Mouse (Mus musculus): ENCODE data around the gene Tpi1. TPM values are rescaled to one million over a fixed set of nuclear protein-coding genes. Genes with fewer than 3 reads are reported as not detected.
A peak's percentile ranks its signal among the peaks of the same experiment; 100 is the strongest.

Gene Tpi1
- polyA plus RNA-seq, 1 experiment: 1,480 TPM

DNA sequence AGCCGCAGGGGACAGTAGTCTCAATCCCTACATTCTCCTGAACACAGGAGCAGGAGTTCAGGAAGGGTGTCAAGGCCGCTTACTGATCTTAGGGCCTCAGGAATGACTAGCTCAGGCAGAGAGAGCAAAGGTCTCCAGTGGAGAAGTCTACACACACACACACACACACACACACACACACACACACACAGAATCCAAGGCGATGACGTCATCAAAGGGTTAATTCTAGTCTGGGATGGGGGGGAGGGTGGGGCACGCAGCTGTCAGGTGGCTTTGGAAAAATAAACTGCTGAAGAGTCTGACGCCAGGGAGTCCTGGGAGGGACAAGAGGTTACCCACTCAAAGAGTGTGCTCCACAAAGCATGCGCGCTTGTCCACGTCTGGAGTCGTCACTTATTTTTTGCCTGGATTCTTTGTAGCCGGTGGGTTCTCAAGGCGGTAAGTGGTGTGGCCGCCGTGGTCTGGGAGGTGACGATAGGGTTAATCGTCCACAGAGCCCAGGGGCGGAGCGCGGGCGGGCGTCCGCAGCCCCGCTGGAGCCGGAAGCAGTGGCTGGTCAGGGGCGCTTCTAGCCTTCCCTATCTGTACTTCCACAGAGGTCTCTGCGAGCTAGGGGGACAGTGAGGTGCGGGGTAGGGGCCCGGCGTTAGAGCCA, 5.6 kb downstream of the Tpi1 start, which contains the start of gene Spsb2:
Gene Spsb2 (plus strand): TSS at position 304 of the 655 bp plus-strand sequence.
- H3K36me3 ChIP-seq (ENCODE audit: control insufficient read depth, insufficient read depth): peaks cover 6% of the 10 kb centered on the region
- H3K79me2 ChIP-seq (ENCODE audit: control insufficient read depth, insufficient read depth): peaks cover 25% of the 10 kb centered on the region
- H3K27me3 ChIP-seq (ENCODE audit: control insufficient read depth, insufficient read depth, insufficient read length): no peaks in the 10 kb centered on the region
- H3K4me3 ChIP-seq: peak within 1 kb of the TSS; percentile 81
- H3K4me2 ChIP-seq (ENCODE audit: low read depth): peak within 1 kb of the TSS; percentile 92
- H3ac ChIP-seq (ENCODE audit: control insufficient read depth, insufficient read length): peak within 1 kb of the TSS; percentile 16
- TF ChIP-seq MYOG (IDR thresholded peaks at IDR 0.05; ENCODE audit: control insufficient read depth in 1 of 3, insufficient read depth in 1 of 3, insufficient read length in 2 of 3, low read depth in 2 of 3) (peak in 1 of 3 experiments; percentile 70), MAX (IDR thresholded peaks at IDR 0.05; ENCODE audit: low read depth) (no peak), TCF12 (IDR thresholded peaks at IDR 0.05; ENCODE audit: insufficient read depth, poor library complexity, severe bottlenecking) (no peak), POLR2A (IDR thresholded peaks at IDR 0.05; ENCODE audit: insufficient read length, low read depth) (peak; percentile 59), POLR2AphosphoS2 (IDR thresholded peaks at IDR 0.05; ENCODE audit: insufficient read length, low read depth) (peak; percentile 72), MYOD1 (IDR thresholded peaks at IDR 0.05; ENCODE audit: control insufficient read depth in 1 of 3, insufficient read length in 2 of 3, low read depth in 2 of 3) (peak; percentile 12 to 59 (median 40)), TCF3 (IDR thresholded peaks at IDR 0.05; ENCODE audit: insufficient read length, low read depth) (no peak)

GRCm38 (mm10) chr6:124807986-124808357, 6.1 kb downstream of the Tpi1 start:
- Histone ChIP-seq H3ac (ENCODE audit: control insufficient read depth, insufficient read length) (peak overlapping the region; percentile 16), H3K36me3 (ENCODE audit: control insufficient read depth, insufficient read depth) (peaks cover 6% of the 10 kb centered on the region), H3K4me3 (peak overlapping the region; percentile 81), H3K4me2 (ENCODE audit: low read depth) (peak overlapping the region; percentile 92), H3K79me2 (ENCODE audit: control insufficient read depth, insufficient read depth) (peaks cover 20% of the 10 kb centered on the region), H3K27me3 (ENCODE audit: control insufficient read depth, insufficient read depth, insufficient read length) (no peaks in the 10 kb centered on the region)
- TF ChIP-seq MYOG (IDR thresholded peaks at IDR 0.05; ENCODE audit: control insufficient read depth in 1 of 3, insufficient read depth in 1 of 3, insufficient read length in 2 of 3, low read depth in 2 of 3) (no peak), MAX (IDR thresholded peaks at IDR 0.05; ENCODE audit: low read depth) (no peak), POLR2A (IDR thresholded peaks at IDR 0.05; ENCODE audit: insufficient read length, low read depth) (peak; percentile 6)

GRCm38 (mm10) chr6:124807366-124807765, 6.7 kb downstream of the Tpi1 start:
- H3K36me3 ChIP-seq (ENCODE audit: control insufficient read depth, insufficient read depth): peaks cover 6% of the 10 kb centered on the region
- peak overlapping the region; percentile 92 for H3K4me2 ChIP-seq (ENCODE audit: low read depth)
- H3K4me3 ChIP-seq: no peak overlapping the region
- no peaks in the 10 kb centered on the region for H3K27me3 ChIP-seq (ENCODE audit: control insufficient read depth, insufficient read depth, insufficient read length)
- no peak for TF ChIP-seq MYOG (IDR thresholded peaks at IDR 0.05; ENCODE audit: control insufficient read depth in 1 of 3, insufficient read depth in 1 of 3, insufficient read length in 2 of 3, low read depth in 2 of 3)
- H3K79me2 ChIP-seq (ENCODE audit: control insufficient read depth, insufficient read depth): peaks cover 14% of the 10 kb centered on the region
- H3ac ChIP-seq (ENCODE audit: control insufficient read depth, insufficient read length): no peak overlapping the region

GRCm38 (mm10) chr6:124806446-124807140, 7.5 kb downstream of the Tpi1 start:
- no peak overlapping the region for H3ac ChIP-seq (ENCODE audit: control insufficient read depth, insufficient read length)
- H3K4me2 ChIP-seq (ENCODE audit: low read depth): peak overlapping the region; percentile 92
- H3K79me2 ChIP-seq (ENCODE audit: control insufficient read depth, insufficient read depth): peaks cover 9% of the 10 kb centered on the region
- no peaks in the 10 kb centered on the region for H3K27me3 ChIP-seq (ENCODE audit: control insufficient read depth, insufficient read depth, insufficient read length)
- no peaks in the 10 kb centered on the region for H3K36me3 ChIP-seq (ENCODE audit: control insufficient read depth, insufficient read depth)
- H3K4me3 ChIP-seq: peak overlapping the region; percentile 9
- TF ChIP-seq TCF3 (IDR thresholded peaks at IDR 0.05; ENCODE audit: insufficient read length, low read depth) (no peak), E2F4 (IDR thresholded peaks at IDR 0.05; ENCODE audit: insufficient read depth) (no peak), MYOD1 (IDR thresholded peaks at IDR 0.05; ENCODE audit: control insufficient read depth in 1 of 3, insufficient read length in 2 of 3, low read depth in 2 of 3) (no peak), MYOG (IDR thresholded peaks at IDR 0.05; ENCODE audit: control insufficient read depth in 1 of 3, insufficient read depth in 1 of 3, insufficient read length in 2 of 3, low read depth in 2 of 3) (no peak), POLR2AphosphoS2 (IDR thresholded peaks at IDR 0.05; ENCODE audit: insufficient read length, low read depth) (no peak), USF1 (IDR thresholded peaks at IDR 0.05; ENCODE audit: low read depth) (no peak)

GRCm38 (mm10) chr6:124805341-124806321, 8.5 kb downstream of the Tpi1 start:
- H3K4me3 ChIP-seq: peak overlapping the region; percentile 9
- H3ac ChIP-seq (ENCODE audit: control insufficient read depth, insufficient read length): peak overlapping the region; percentile 21
- no peaks in the 10 kb centered on the region for H3K27me3 ChIP-seq (ENCODE audit: control insufficient read depth, insufficient read depth, insufficient read length)
- peak overlapping the region; percentile 92 for H3K4me2 ChIP-seq (ENCODE audit: low read depth)
- TF ChIP-seq MYOD1 (IDR thresholded peaks at IDR 0.05; ENCODE audit: control insufficient read depth in 1 of 3, insufficient read length in 2 of 3, low read depth in 2 of 3): peak in 1 of 3 experiments; percentile 62
- TF ChIP-seq MYOG (IDR thresholded peaks at IDR 0.05; ENCODE audit: control insufficient read depth in 1 of 3, insufficient read depth in 1 of 3, insufficient read length in 2 of 3, low read depth in 2 of 3): peak in 2 of 3 experiments; percentile 42 to 67
- peak; percentile 96 for TF ChIP-seq POLR2AphosphoS2 (IDR thresholded peaks at IDR 0.05; ENCODE audit: insufficient read length, low read depth)
- TF ChIP-seq MAX (IDR thresholded peaks at IDR 0.05; ENCODE audit: low read depth): no peak
- peak; percentile 92 for TF ChIP-seq POLR2A (IDR thresholded peaks at IDR 0.05; ENCODE audit: insufficient read length, low read depth)
- H3K79me2 ChIP-seq (ENCODE audit: control insufficient read depth, insufficient read depth): peaks cover 5% of the 10 kb centered on the region
- no peaks in the 10 kb centered on the region for H3K36me3 ChIP-seq (ENCODE audit: control insufficient read depth, insufficient read depth)
